ENCODE assay signal across 15 mouse cellular contexts in the genomic region with DNA sequence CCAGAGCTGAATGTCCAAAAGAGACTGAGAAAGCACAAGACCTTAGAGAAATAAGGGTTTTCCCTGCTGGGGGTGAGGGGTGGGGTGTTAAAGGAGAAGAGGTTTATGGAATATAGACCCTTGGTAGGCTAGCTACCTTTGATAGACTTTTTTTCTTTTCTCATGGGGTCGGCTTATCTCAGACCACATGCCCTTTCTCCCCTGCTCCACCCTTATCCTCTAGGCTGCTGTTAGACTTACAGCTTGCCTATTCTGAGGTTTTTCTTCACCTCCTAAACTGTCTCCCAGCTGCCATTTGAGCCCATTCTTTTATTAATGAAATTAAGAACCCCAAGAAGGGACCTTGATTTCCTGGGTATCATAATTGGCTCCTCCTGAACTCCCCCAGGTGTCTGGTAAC. TPM values are rescaled to one million over a fixed set of nuclear protein-coding genes. Genes with fewer than 3 reads are reported as not detected.
DNase-seq lines count a peak whose midpoint lies in the region; ATAC-seq and TF ChIP-seq lines count a peak whose summit lies in the region.
"Had no signal": no experiment of that assay in that cellular context is flagged by ENCODE, and none has a peak within 500 bp of the region (broad histone marks: within the 10 kb centered on the region; RNA-seq: fewer than 3 reads in every experiment).

No protein-coding gene starts in this region.

- no peak for TF ChIP-seq POLR2A in limb, embryonic 14.5 days (IDR thresholded peaks at IDR 0.05; ENCODE audit: borderline replicate concordance, extremely low read depth, insufficient read depth, insufficient read length)
- TF ChIP-seq POLR2A in thymus, adult 2 months (IDR thresholded peaks at IDR 0.05; ENCODE audit: control insufficient read depth, extremely low read depth, insufficient read depth, low read length, poor library complexity) = no peak

- peak overlapping the region; percentile 51; the same call in 1 of the 2 replicates for H3K4me3 ChIP-seq in heart, embryonic 13.5 days
- H3K4me3 ChIP-seq in neural tube, embryonic 12.5 days = no peak overlapping the region
- H3K4me3 ChIP-seq in limb, embryonic 14.5 days (replicated peaks; ENCODE audit: low read length) = no peak overlapping the region
- no peak overlapping the region for H3K4me3 ChIP-seq in thymus, adult 2 months (ENCODE audit: control insufficient read depth, insufficient read depth, low read length)

- ATAC-seq in heart, embryonic 13.5 days (ENCODE audit: extremely low read depth, insufficient number of reproducible peaks, low FRiP score, low TSS enrichment) = no peak
- ATAC-seq in neural tube, embryonic 12.5 days (ENCODE audit: low FRiP score, low read depth) = no peak
- ATAC-seq in limb, embryonic 14.5 days (ENCODE audit: low FRiP score, low read depth) = no peak

- no peaks in the 10 kb centered on the region for H3K9me3 ChIP-seq in heart, embryonic 13.5 days
- H3K9me3 ChIP-seq in neural tube, embryonic 12.5 days = no peaks in the 10 kb centered on the region
- H3K9me3 ChIP-seq in limb, embryonic 14.5 days (ENCODE audit: control insufficient read depth, low read length) = no peaks in the 10 kb centered on the region
- H3K9me3 ChIP-seq: midbrain, embryonic 12.5 days had no signal

- WGBS in heart, embryonic 13.5 days = 67% methylated on average over 1 of the region's 1 CpGs
- WGBS in neural tube, embryonic 12.5 days = 94% methylated on average over 1 of the region's 1 CpGs
- 100% methylated on average over 1 of the region's 1 CpGs for WGBS in limb, embryonic 14.5 days
- WGBS in thymus, adult 2 months = 92% methylated on average over 1 of the region's 1 CpGs

- no peak for TF ChIP-seq CTCF in thymus, adult 2 months (IDR thresholded peaks at IDR 0.05; ENCODE audit: borderline replicate concordance, control insufficient read depth, extremely low read depth, insufficient read depth, low read length, poor library complexity)

- DNase-seq in heart, postnatal 25 days (ENCODE audit: low spot score) = no peak
- no peak for DNase-seq in neural tube, embryonic 10.5 days (ENCODE audit: extremely low spot score, low spot score)
- no peak for DNase-seq in limb, embryonic 14.5 days (ENCODE audit: low spot score)
- no peak for DNase-seq in thymus, adult 2 months
- DNase-seq in embryo, embryonic 10.5 days (ENCODE audit: low spot score) = no peak
- DNase-seq: cerebellum, adult 11-12 months; gastrocnemius, adult 2 months; right cerebral cortex, adult 18-20 months had no signal

- H3K4me2 ChIP-seq in heart, embryonic 13.5 days = peak overlapping the region; percentile 79
- 0 out of 2 replicates have a peak overlapping the region, but pooled peaks have one; percentile 56 for H3K4me2 ChIP-seq in neural tube, embryonic 12.5 days (replicated peaks)
- H3K4me2 ChIP-seq in limb, embryonic 14.5 days (replicated peaks; ENCODE audit: low read depth, low read length, severe bottlenecking) = no peak overlapping the region

- peaks cover 11% of the 10 kb centered on the region for H3K4me1 ChIP-seq in heart, embryonic 13.5 days
- H3K4me1 ChIP-seq in neural tube, embryonic 12.5 days = peaks cover 3% of the 10 kb centered on the region; the same call in 1 of the 2 replicates
- H3K4me1 ChIP-seq in limb, embryonic 14.5 days (ENCODE audit: control insufficient read depth, insufficient read depth, low read length) = no peaks in the 10 kb centered on the region
- peaks cover 14% of the 10 kb centered on the region for H3K4me1 ChIP-seq in thymus, adult 2 months (replicated peaks; ENCODE audit: control insufficient read depth, insufficient read depth, low read length)

- no peak overlapping the region; the same call in 1 of the 2 replicates for H3K9ac ChIP-seq in heart, embryonic 13.5 days
- no peak overlapping the region for H3K9ac ChIP-seq in neural tube, embryonic 12.5 days
- H3K9ac ChIP-seq in limb, embryonic 14.5 days (ENCODE audit: low read depth, low read length, severe bottlenecking) = peak overlapping the region; percentile 50; the same call in 1 of the 2 replicates

- no peak overlapping the region for H3K27ac ChIP-seq in heart, embryonic 13.5 days (replicated peaks)
- no peak overlapping the region for H3K27ac ChIP-seq in neural tube, embryonic 12.5 days
- H3K27ac ChIP-seq in limb, embryonic 14.5 days (replicated peaks; ENCODE audit: low read depth, low read length) = no peak overlapping the region
- H3K27ac ChIP-seq in thymus, adult 2 months (ENCODE audit: control insufficient read depth, insufficient read depth, low read length) = no peak overlapping the region
- H3K27ac ChIP-seq: midbrain, embryonic 12.5 days had no signal

- H3K36me3 ChIP-seq in heart, embryonic 13.5 days = no peaks in the 10 kb centered on the region
- H3K36me3 ChIP-seq in neural tube, embryonic 12.5 days = no peaks in the 10 kb centered on the region
- no peaks in the 10 kb centered on the region for H3K36me3 ChIP-seq in limb, embryonic 14.5 days (ENCODE audit: control insufficient read depth, insufficient read depth, low read length)
- H3K36me3 ChIP-seq in thymus, adult 2 months (ENCODE audit: control insufficient read depth, insufficient read depth, low read length) = no peaks in the 10 kb centered on the region
- H3K36me3 ChIP-seq: midbrain, embryonic 12.5 days had no signal

- intact Hi-C loops in heart, postnatal 25 days (cut with DNase I) = no loop called here

- H3K27me3 ChIP-seq in heart, embryonic 13.5 days (replicated peaks) = peaks cover 11% of the 10 kb centered on the region
- no peaks in the 10 kb centered on the region for H3K27me3 ChIP-seq in neural tube, embryonic 12.5 days (replicated peaks)
- no peaks in the 10 kb centered on the region for H3K27me3 ChIP-seq in limb, embryonic 14.5 days (ENCODE audit: control insufficient read depth, insufficient read depth, low read length)
- no peaks in the 10 kb centered on the region for H3K27me3 ChIP-seq in thymus, adult 2 months (ENCODE audit: control insufficient read depth, insufficient read depth, low read length)
- H3K27me3 ChIP-seq: midbrain, embryonic 12.5 days had no signal

RNA-seq across cellular contexts. Expression of a gene that starts 3.9 kb away (rescaled TPM):
- 0.16 and 0.41 TPM in 2 replicates for polyA plus RNA-seq in heart, embryonic 13.5 days (2015; fragmentation: Nextera tagmentation; extraction: Ambion mirVana)
- not detected for total RNA-seq in heart, postnatal 25 days (2021)
- polyA plus RNA-seq in neural tube, embryonic 12.5 days (2016; fragmentation: Nextera tagmentation; extraction: Ambion mirVana) = not detected in 2 replicates
- 0.04 and 0.05 TPM in 2 replicates for polyA plus RNA-seq in limb, embryonic 14.5 days (2012; rRNA removed)
- polyA plus RNA-seq in limb, embryonic 14.5 days (2014; fragmentation: Nextera tagmentation; extraction: Ambion mirVana) = not detected in 2 replicates
- 0.11 TPM in 2 replicates for polyA plus RNA-seq in thymus, adult 2 months (2012; rRNA removed)
- total RNA-seq: gastrocnemius, adult 2 months; layer of hippocampus, adult 2 months had no signal
- polyA plus RNA-seq: activated CD4-positive, CD25-positive, alpha-beta regulatory T cell, adult 4 months; heart, embryonic 16.5 days; midbrain, embryonic 12.5 days; neural tube, embryonic 14.5 days had no signal

RNA-seq across cellular contexts. Expression of a gene that starts 9.8 kb away (rescaled TPM):
- polyA plus RNA-seq in heart, embryonic 13.5 days (2015; fragmentation: Nextera tagmentation; extraction: Ambion mirVana) = 3.3 and 3.5 TPM in 2 replicates
- 1 to 10 TPM; 3.4 to 4.1 TPM for total RNA-seq in heart, postnatal 25 days (2021)
- polyA plus RNA-seq in neural tube, embryonic 12.5 days (2016; fragmentation: Nextera tagmentation; extraction: Ambion mirVana) = 4.3 and 7.0 TPM in 2 replicates
- 5.0 and 6.4 TPM in 2 replicates for polyA plus RNA-seq in limb, embryonic 14.5 days (2012; rRNA removed)
- 7.4 and 7.7 TPM in 2 replicates for polyA plus RNA-seq in limb, embryonic 14.5 days (2014; fragmentation: Nextera tagmentation; extraction: Ambion mirVana)
- polyA plus RNA-seq in thymus, adult 2 months (2012; rRNA removed) = 2.7 and 3.9 TPM in 2 replicates

RNA-seq across cellular contexts. Expression of a gene that starts 24.9 kb away (rescaled TPM):
- 151 and 166 TPM in 2 replicates for polyA plus RNA-seq in heart, embryonic 13.5 days (2015; fragmentation: Nextera tagmentation; extraction: Ambion mirVana)
- 100 to 1,000 TPM; 163 to 167 TPM for total RNA-seq in heart, postnatal 25 days (2021)
- polyA plus RNA-seq in neural tube, embryonic 12.5 days (2016; fragmentation: Nextera tagmentation; extraction: Ambion mirVana) = 594 and 608 TPM in 2 replicates
- polyA plus RNA-seq in limb, embryonic 14.5 days (2012; rRNA removed) = 248 and 327 TPM in 2 replicates
- 284 and 312 TPM in 2 replicates for polyA plus RNA-seq in limb, embryonic 14.5 days (2014; fragmentation: Nextera tagmentation; extraction: Ambion mirVana)
- 335 and 488 TPM in 2 replicates for polyA plus RNA-seq in thymus, adult 2 months (2012; rRNA removed)

RNA-seq across cellular contexts. Expression of a gene that starts 34.9 kb away (rescaled TPM):
- polyA plus RNA-seq in heart, embryonic 13.5 days (2015; fragmentation: Nextera tagmentation; extraction: Ambion mirVana) = 14.4 and 14.9 TPM in 2 replicates
- 1 to 10 TPM; 1.8 to 2.3 TPM for total RNA-seq in heart, postnatal 25 days (2021)
- 167 and 246 TPM in 2 replicates for polyA plus RNA-seq in neural tube, embryonic 12.5 days (2016; fragmentation: Nextera tagmentation; extraction: Ambion mirVana)
- polyA plus RNA-seq in limb, embryonic 14.5 days (2012; rRNA removed) = 81.5 and 90.3 TPM in 2 replicates
- polyA plus RNA-seq in limb, embryonic 14.5 days (2014; fragmentation: Nextera tagmentation; extraction: Ambion mirVana) = 14.6 and 19.3 TPM in 2 replicates
- polyA plus RNA-seq in thymus, adult 2 months (2012; rRNA removed) = 47.2 and 96.5 TPM in 2 replicates
- total RNA-seq: gastrocnemius, adult 2 months had no signal

RNA-seq across cellular contexts. Expression of a gene that starts 40.7 kb away (rescaled TPM):
- polyA plus RNA-seq in heart, embryonic 13.5 days (2015; fragmentation: Nextera tagmentation; extraction: Ambion mirVana) = 26.4 and 28.5 TPM in 2 replicates
- 10 to 100 TPM; 17.1 to 21.3 TPM for total RNA-seq in heart, postnatal 25 days (2021)
- polyA plus RNA-seq in neural tube, embryonic 12.5 days (2016; fragmentation: Nextera tagmentation; extraction: Ambion mirVana) = 91.6 and 103 TPM in 2 replicates
- 28.2 and 33.2 TPM in 2 replicates for polyA plus RNA-seq in limb, embryonic 14.5 days (2012; rRNA removed)
- polyA plus RNA-seq in limb, embryonic 14.5 days (2014; fragmentation: Nextera tagmentation; extraction: Ambion mirVana) = 25.4 and 26.0 TPM in 2 replicates
- 45.9 and 51.0 TPM in 2 replicates for polyA plus RNA-seq in thymus, adult 2 months (2012; rRNA removed)
